Mouse (Mus musculus) layer of hippocampus, adult 11-12 months (tissue): Measurements from ENCODE around the gene Asphd2.
A peak's percentile ranks its signal among the peaks of the same experiment; 100 is the strongest.

Experiments used
- DNase-seq: peaks from one replicate; pipeline ENCODE4 v3.0.0; 2022; ENCODE audit warnings: low spot score

Asphd2 gene

DNA sequence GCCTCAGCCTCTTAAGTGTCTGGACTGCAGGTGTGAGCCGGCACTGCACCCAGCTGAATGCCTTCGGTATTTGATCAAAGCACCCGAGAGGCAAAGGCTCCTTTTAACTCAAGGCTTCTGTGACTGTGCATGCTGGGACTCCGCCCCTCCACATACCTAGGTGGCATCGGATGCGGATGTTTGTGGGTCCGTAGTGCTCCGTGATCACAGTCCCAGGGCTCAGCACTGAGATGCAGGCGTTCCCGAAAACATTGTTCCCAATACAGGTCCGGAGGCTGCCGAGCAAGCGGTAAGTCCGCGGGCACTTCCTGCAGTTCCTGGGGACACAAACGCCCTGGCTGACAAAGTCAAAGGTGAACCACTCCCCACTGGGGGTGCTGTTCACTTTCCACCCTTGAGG, 3.7 kb downstream of the Asphd2 start:
- DNase-seq, result no peak

GRCm38 (mm10) chr5:112389352-112389751, 5.3 kb downstream of the Asphd2 start:
- DNase-seq, result no peak

DNA sequence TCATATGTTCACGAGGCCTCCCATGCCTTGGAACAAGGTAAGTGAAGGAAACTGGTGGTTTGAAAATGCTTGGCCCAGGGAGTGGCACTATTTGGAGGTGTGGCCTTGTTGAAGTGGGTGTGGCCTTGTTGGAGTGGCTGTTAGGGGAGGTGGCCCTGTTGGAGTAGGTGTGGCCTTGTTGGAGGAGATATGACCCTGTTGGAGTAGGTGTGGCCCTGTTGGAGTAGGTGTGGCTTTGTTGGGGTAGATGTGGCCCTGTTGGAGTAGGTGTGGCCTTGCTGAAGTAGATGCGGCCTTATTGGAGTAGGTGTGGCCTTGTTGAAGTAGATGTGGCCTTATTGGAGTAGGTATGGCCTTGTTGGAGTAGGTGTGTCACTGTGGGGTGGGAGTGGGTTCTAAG, 8.7 kb downstream of the Asphd2 start:
- DNase-seq, result no peak

DNA sequence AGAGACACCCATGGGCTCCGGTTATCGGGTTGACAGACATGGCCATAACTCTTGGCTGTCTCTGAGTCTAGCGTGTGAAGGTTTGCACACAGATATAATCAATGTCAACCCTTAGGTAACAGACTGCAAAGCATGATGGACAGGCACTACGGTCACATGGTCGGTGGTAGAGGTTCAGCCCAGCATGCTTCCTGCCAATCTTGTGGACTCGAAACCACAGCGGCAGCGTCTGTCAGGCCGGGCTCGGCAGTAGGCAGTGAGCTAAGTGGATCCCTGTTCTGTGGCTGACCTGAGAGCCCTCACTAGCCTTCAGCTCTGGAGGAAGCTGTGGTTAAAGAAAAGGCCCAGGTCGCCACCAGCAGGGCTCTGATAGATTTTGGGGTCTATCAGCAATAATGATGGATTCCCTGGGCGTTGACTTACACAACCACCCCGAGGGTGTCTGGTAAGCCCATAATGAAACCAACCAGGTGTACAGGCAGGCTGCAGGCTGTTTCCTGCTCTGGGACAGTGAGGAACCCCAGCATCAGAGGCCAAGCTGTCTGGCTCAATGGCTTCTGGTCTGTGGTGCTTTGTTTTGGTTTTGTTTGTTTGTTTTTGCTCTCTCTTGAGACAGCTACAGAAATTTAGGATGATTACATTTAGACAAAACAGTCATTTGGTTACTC, 9.7 kb downstream of the Asphd2 start:
- no peak for DNase-seq

GRCm38 (mm10) chr5:112382641-112383330, 11.9 kb downstream of the Asphd2 start:
- DNase-seq, result peak; percentile 76

- no peak for DNase-seq
These were observed 12.6 kb downstream of the Asphd2 start for GRCm38 (mm10) chr5:112382042-112382441.

DNA sequence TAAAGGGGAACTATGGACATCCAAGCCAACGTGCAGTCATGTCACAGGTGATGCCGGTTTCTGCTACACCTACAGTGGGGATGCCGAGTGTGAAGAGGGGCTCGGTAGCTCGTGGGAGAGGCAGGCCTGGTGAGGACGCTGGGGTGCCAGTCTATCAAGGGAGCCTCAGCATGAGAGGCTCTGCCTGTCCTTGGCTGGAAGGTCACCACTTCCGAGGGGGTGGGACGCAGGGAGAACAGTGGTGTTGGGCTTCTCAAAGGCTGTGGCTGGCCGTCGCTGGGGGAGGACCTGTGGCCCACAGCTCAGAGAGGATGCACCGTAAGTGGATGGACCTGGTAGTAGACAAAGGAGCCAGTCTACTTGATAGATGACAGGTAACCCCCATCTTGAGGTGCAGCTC, 13.5 kb downstream of the Asphd2 start:
- DNase-seq, result no peak

- no peak for DNase-seq
These were observed 15.9 kb downstream of the Asphd2 start for GRCm38 (mm10) chr5:112378716-112379115.

- DNase-seq, result no peak
These were observed 17.3 kb downstream of the Asphd2 start for GRCm38 (mm10) chr5:112377380-112377779.

DNA sequence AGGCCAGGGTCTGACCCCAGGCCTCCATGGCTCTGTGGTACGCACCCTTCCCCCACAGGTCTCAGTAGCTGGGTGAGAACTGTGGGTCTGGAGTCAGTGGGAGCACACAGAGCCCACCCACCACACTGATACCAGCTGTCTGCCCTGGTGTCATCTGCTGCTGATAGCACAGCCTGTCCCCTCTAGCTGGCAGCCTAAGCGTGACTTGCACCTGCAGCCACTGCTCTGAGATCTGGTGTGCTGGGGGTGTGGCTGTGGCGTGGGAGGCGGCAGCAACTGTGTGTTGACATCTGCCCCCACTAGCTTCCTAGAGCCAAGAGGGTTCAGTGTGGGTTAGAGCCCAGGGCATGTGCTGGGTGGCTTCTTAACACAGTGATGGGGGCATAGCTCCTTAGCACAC, 18.6 kb downstream of the Asphd2 start:
- no peak for DNase-seq

DNA sequence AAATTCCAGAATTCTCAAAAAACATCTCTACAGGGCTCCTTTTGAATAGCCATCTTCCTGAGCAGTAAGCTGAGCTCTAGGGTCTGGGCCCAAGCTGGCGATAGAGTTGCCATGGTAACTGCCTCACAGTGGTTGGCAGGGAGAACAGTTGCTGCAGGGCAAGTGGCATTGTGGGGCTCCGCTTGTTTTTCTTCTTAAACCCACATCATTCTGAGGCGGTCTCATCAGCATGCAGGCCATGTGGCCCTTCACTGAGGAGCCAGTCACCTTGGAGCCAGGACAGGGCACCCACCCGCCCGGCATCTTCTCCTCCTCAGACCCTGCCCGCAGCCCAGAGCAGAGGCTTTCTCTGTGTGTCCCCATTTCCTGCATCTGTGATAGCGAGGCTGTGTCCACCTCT, 22.7 kb downstream of the Asphd2 start:
- peak; percentile 76 for DNase-seq

DNA sequence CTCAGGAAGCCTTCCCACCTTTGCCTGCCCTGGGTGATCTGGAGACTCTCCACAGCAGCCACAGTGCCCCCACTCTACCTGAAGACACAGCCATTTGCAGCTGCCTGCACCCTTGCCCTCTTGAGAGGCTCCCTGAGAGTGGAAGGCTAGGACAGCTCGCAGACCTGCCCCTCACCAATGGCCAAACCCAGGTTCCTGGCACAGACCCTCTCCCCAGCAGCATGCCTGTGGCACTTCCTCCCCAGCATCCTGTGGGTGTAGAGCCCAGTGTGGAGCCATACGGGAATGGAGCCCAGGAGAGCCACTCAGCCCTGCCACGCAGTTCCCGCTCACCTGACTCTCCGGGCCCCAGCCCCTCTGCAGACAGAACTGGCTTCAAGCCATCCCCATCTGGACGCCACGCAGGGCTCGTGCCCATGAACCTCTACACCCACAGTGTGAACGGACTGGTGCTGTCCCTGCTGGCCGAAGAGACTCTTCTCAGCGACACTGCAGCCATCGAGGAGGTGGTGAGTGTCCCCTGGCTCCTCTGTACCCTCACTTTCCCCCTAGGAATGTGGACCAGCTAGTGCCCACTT, 24.3 kb downstream of the Asphd2 start:
- no peak for DNase-seq

- DNase-seq, result no peak
These were observed 25.3 kb downstream of the Asphd2 start for GRCm38 (mm10) chr5:112369326-112369725.

DNA sequence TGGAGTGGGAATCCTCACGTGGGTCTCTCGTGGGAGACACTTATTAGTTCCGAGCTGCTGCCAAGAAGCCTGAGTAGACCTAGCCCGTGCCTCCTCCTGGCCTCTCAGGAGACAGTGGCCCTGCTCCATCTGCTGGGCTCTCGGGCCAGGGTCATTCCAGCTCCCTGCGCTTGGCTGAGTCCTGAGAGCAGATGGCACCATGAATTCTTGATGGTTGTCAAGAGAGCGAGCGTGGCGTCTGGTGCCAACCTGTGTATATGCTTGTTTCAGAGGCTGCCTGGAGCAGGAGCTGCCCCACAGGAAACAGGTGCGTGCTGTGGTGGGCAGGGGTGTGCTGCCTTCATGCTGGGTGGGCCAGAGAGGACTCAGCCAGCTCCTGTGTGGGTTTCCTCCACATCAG, 26.0 kb downstream of the Asphd2 start:
- DNase-seq, result no peak

- DNase-seq, result no peak
These were observed 26.7 kb downstream of the Asphd2 start for GRCm38 (mm10) chr5:112367929-112368328.

GRCm38 (mm10) chr5:112367338-112367737, 27.3 kb downstream of the Asphd2 start:
- no peak for DNase-seq

DNA sequence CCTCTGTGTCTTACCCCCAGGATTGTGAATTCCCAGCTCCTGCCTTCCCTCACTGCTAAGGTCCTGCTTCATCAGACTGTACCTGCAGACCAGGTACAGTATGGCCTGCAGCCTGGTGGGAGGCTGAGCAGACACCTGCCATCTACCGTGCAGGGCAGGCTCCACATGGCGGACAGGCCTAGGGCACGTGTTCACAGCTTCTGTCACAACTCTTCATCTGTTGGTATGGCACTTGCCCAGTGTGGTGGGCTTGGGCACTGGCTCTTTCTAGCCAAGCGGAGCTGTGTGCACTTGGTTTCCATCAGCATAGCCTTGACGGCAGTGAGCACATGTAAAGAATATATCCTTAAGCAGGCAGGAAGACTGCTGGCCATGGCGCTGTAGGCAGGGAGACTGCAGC, 27.8 kb downstream of the Asphd2 start:
- no peak for DNase-seq

GRCm38 (mm10) chr5:112364184-112364797, 30.4 kb downstream of the Asphd2 start:
- no peak for DNase-seq

- no peak for DNase-seq
These were observed 34.6 kb downstream of the Asphd2 start for GRCm38 (mm10) chr5:112360077-112360476.

DNA sequence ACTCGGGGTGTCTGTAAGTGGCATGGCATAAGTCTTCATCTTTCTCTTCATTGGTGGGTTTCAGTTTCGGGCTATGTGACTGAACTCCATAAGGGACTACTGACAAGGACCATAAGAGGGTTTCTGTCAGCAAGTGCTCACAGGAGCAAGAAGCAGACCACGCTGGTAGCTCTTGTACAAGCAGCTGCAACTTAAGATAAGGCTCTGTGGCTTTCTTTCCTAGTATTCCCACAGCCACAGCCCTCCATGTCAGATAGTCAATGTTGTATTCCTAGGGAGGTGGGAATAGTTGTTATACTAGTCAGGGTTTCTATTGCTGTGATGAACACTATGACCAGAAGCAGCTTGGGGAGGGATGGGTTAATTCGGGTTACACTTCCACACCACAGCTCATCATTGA, 35.1 kb downstream of the Asphd2 start:
- DNase-seq, result no peak

DNA sequence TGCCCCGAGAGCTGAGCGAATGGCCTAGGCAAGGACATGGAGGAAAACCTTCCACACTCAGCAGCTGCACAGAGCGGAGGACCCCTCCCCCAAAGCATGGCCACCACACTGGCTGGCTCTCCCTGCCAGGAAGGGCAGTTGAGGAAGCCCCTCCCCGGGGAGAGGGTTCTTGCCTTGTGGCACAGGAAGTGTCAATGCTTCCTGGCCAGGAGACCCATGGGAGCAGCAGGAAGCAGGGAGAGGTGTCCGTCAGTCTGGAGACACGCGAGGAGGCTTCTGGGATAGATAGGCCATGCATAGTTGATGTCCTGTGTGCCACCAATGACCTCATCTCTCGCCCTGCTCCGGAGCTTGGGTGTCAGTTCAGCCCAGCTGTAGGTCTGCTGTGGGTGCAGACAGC, 38.3 kb downstream of the Asphd2 start:
- no peak for DNase-seq

DNA sequence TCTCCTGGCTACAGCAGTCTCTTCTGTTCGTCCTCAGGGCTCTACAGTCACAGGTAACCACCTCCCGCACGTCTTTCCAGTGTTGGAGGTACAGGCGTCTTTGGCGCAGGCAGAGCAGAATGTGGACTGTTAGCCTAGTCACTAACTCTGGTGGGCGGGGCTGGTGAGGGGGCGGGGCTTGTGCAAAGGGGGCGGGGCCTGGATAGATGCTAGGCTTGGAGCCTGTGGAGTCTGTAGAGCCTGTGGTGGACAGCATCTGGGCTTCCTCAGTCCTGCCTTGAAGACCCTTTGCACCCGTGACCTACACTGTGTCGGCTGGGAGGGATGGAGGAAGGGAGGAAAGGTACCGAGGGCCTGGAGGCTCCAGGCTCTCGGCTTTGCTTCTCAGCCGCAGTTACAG, 38.8 kb downstream of the Asphd2 start, which contains the start of gene Gm6583:
Gene Gm6583 (minus strand): TSS at position 124 of the 400 bp plus-strand sequence.
- no peak for DNase-seq

GRCm38 (mm10) chr5:112355493-112355892, 39.2 kb downstream of the Asphd2 start:
- DNase-seq, result no peak
